Mouse (Mus musculus) central nervous system, embryonic 11.5 days (tissue): Measurements from ENCODE around the gene Rmi1. TPM values are rescaled to one million over a fixed set of nuclear protein-coding genes. Genes with fewer than 3 reads are reported as not detected.

Source experiments
- polyA plus RNA-seq: library from polyadenylated mRNA; depleted of rRNA; stranded (reverse); fragments of >200 nt; gene quantifications from 2 replicates; pipeline ENCODE4 v1.2.3, GENCODE M21; 2012; rRNA removed

Rmi1 gene
- 17.9 and 20.3 TPM in 2 replicates for polyA plus RNA-seq

DNA sequence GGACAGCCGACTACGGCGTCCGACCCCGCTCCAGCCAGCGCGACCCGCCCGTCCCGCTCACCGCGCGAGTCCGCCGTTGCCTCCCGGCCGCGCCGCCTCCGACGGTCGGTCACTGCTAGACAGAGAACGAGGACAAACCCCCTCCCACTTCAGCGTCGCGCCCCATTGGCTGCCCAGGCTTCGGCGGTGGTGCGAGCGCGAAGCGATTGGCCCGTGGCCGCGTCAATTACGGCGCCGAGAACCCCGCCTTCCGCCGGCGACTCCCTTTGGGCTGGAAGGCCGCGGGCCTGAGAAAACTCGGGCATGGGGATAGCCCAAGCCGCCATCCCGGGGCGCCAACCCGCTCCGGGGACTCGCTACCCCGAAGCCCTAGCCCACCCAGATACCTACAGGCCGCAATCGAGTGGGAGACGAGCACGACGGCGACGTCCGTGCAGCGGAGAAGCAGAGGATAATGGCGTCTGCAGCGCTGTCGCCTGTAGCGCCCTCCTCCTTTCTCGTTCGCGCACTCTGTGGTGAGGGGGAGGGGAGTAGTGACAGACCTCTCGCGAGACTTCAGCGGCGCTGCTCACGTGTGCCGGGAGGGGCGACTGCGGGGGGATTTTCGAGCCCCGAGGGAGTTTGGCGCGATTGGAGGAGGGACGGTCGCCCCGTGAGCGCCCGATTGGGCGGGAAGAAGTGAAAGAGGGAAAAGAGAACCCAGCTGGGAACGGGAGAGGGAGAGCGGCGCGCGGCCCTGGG is at the start of gene Rmi1:
Gene Rmi1, plus strand, starts transcription at position 246 of the 741 bp plus-strand sequence.

GRCm38 (mm10) chr13:58358629-58359303 is 43.3 kb upstream of the Rmi1 start, which contains the start of gene Kif27:
TSS of gene Kif27 (minus strand) at chr13:58359122.

DNA sequence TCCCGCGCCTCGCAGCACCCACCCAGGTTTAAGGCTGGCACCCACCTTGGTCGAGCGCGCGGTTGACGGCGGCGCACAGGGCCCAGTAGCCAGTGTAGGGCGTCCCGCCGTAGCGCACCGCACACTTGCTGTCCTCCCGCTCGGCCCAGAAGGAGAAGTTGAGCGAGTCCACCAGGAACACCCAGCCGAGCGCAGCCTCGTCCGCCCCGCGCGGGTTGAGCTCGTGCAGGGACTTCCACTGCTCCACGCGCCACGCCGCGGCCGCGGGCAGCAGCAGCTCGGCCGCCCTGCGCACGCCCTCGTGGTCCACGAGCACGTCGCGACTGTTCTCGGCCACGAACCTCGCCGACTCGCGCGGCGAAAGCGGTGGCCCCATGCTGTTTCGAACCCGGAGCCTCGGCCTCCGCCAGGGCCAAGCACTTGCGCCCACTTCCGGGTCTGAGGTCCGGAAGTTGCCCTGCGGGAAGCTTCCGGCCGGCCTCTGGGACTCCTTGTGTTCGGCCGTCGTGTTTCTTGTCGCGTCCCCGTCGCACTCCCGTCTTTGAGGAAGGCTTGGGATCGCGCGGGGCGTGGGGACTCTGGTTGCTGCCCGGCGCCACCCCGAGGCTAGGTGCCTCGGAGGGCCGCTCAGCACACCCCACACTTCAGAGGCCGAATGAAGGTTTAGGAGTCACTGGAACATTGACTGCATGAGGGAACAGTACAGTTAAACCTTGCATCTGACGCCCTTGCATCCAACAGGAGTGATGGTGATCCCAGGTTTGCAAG is 17.1 kb upstream of the Rmi1 start, which contains the start of gene 2210016F16Rik:
Gene 2210016F16Rik, minus strand, starts transcription at position 447 of the 768 bp plus-strand sequence.

DNA sequence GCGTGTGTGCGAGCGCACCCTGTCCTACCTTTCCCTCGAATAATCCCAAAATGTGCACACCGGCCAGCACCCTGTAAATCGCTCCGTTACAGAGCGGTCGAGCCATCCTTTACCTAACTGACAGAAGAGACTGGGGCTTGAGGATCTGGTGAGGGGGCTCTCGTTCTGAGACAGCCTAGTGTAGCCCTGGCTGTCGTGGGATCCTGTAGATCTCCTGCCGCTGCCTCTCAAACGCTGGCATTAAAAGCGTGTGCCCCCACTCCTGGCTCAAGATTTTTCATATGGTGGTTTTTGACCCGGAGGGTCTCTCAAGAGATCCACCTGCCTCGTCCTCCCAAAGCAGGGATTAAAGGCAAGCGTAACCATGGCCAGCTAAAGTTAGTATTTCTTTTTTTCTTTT is 1.2 kb downstream of the Rmi1 start, which contains the start of gene Hnrnpk:
Gene Hnrnpk, minus strand, starts transcription at position 101 of the 400 bp plus-strand sequence.

Other genes starting within 250 kb of the Rmi1 start
- 26.0 and 52.7 TPM in 2 replicates for gene Idnk, start 244.6 kb upstream of the Rmi1 start, polyA plus RNA-seq
- gene Ubqln1, start 186.6 kb upstream of the Rmi1 start, polyA plus RNA-seq, result 58.6 and 88.6 TPM in 2 replicates
- gene Gkap1, start 126.5 kb upstream of the Rmi1 start, polyA plus RNA-seq, result 37.1 and 44.9 TPM in 2 replicates
- 1.3 and 4.7 TPM in 2 replicates for gene Kif27, start 43.1 kb upstream of the Rmi1 start, polyA plus RNA-seq
- 15.5 and 27.3 TPM in 2 replicates for gene 2210016F16Rik, start 17.0 kb upstream of the Rmi1 start, polyA plus RNA-seq
- 1,299 and 2,632 TPM in 2 replicates for gene Hnrnpk, start 1.1 kb downstream of the Rmi1 start, polyA plus RNA-seq
- gene Slc28a3, start 208.6 kb downstream of the Rmi1 start, polyA plus RNA-seq, result 0.04 TPM in 1 of 2 replicates, not detected in the other